Mouse (Mus musculus) stomach, postnatal 0 days (tissue): ENCODE measurements around the gene Rep15. TPM values are rescaled to one million over a fixed set of nuclear protein-coding genes. Genes with fewer than 3 reads are reported as not detected.

Source experiments
- ATAC-seq: fragments of 200-750 bp; cut with Nextera tagmentation; 2 replicates; pipeline ENCODE4 v1.8.0; 2017; ENCODE audit not compliant: low FRiP score, low TSS enrichment
- DNase-seq: peaks from one replicate; pipeline ENCODE4 v3.0.0-alpha.2; 2016; ENCODE audit warnings: low spot score
- H3K27ac ChIP-seq: fragments of 300-500 bp; sonication (generic); replicated peaks from 2 replicates; pipeline ENCODE4 v1.5.1; 2014; ENCODE audit warnings: mild to moderate bottlenecking, control low read depth
- H3K27me3 ChIP-seq: fragments of 300-500 bp; sonication (generic); 2 replicates; pipeline ENCODE4 v1.6.1; 2014; ENCODE audit warnings: low read length; ENCODE audit not compliant: control insufficient read depth, insufficient read depth
- H3K36me3 ChIP-seq: fragments of 300-500 bp; sonication (generic); 2 replicates; pipeline ENCODE4 v1.6.1; 2014; ENCODE audit warnings: low read length, mixed read lengths; ENCODE audit not compliant: control insufficient read depth, insufficient read depth
- H3K4me1 ChIP-seq: fragments of 300-500 bp; sonication (generic); replicated peaks from 2 replicates; pipeline ENCODE4 v1.6.1; 2014; ENCODE audit warnings: antibody characterized with exemption; ENCODE audit not compliant: control insufficient read depth, insufficient read depth
- H3K4me2 ChIP-seq: fragments of 300-500 bp; sonication (generic); replicated peaks from 2 replicates; pipeline ENCODE4 v1.6.1; 2014; ENCODE audit warnings: low read depth, mild to moderate bottlenecking, control low read depth, moderate library complexity
- H3K4me3 ChIP-seq: fragments of 300-500 bp; sonication (generic); 2 replicates; pipeline ENCODE4 v1.5.1; 2014; ENCODE audit warnings: low read depth, low read length, control low read depth
- H3K9ac ChIP-seq: fragments of 300-500 bp; sonication (generic); 2 replicates; pipeline ENCODE4 v1.6.1; 2014; ENCODE audit warnings: mild to moderate bottlenecking, low read length, control low read depth, mixed read lengths
- H3K9me3 ChIP-seq: fragments of 300-500 bp; sonication (generic); 2 replicates; pipeline ENCODE4 v1.6.1; 2016; ENCODE audit warnings: low read length; ENCODE audit not compliant: control insufficient read depth
- CTCF ChIP-seq: IDR thresholded peaks from 2 replicates; pipeline ENCODE4 v1.5.1; 2016; ENCODE audit warnings: antibody characterized with exemption, low read depth, mild to moderate bottlenecking, moderate library complexity
- EP300 ChIP-seq: optimal IDR thresholded peaks from 2 replicates; pipeline ENCODE3; 2016; ENCODE audit warnings: antibody characterized with exemption
- WGBS: fragments of 180-500 bp; shearing (Covaris S2); extraction: QIAGEN DNeasy Blood & Tissue Kit; methylation state at CpG from one replicate; pipeline ENCODE4 v1.1.7; 2014; 5-methylcytosine and 5-hydroxymethylcytosine counted together
- polyA plus RNA-seq: library from polyadenylated mRNA; unstranded; fragments of >200 nt; fragmentation: Nextera tagmentation; extraction: Ambion mirVana; gene quantifications from 2 replicates; pipeline ENCODE4 v1.2.1, GENCODE M21; 2015

The Rep15 gene
- polyA plus RNA-seq, 1 experiment from 2014 or later = 173 TPM

- DNase-seq (no peak), ATAC-seq (no peak)
- TF ChIP-seq EP300 (no peak), CTCF (no peak)
- peaks cover 9% of the 10 kb centered on the region for H3K36me3 ChIP-seq
- H3K9ac ChIP-seq = no peak overlapping the region
- whole genome bisulfite sequencing = 72% methylated on average over 7 of the region's 7 CpGs
- H3K9me3 ChIP-seq = no peaks in the 10 kb centered on the region
- H3K27me3 ChIP-seq = no peaks in the 10 kb centered on the region
- no peaks in the 10 kb centered on the region for H3K4me1 ChIP-seq
- H3K4me2 ChIP-seq = no peak overlapping the region
- no peak overlapping the region for H3K4me3 ChIP-seq
- H3K27ac ChIP-seq = no peak overlapping the region
Measured at GRCm38 (mm10) chr6:147062694-147063093, 30.3 kb downstream of the Rep15 start.

DNA sequence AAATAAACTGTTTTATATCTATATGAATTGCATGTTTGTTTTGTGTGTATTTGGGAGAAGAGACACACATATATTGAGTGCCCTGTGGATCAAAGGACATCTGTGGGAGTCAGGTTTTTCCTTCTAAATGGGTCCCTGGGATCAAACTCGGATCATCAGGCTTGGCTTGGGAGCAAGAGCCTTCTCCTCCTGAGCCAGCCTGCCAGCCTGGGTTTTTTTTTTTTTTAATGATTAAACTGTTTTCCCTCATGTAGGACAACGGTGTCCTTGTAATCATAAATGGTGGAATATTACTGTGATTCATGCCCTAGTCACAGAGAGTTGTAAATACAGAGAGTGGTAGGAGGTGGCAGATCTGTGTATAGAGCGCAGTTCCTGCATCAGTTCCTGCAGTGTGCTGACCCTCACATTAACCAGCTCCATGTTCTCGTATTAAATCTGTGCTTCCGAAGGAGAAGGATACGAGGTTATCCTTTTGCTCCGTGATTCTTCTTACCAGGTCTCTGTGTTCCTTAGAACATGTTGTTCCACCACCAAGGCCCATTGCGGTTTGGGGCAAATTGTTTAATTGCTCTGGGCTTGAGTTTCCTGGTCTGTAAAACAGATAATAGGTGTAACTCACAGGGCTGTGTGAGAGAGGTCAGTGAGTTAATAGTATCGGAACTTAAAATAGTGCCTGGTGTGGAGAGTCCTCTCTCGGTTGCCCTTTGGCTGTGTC, 32.0 kb downstream of the Rep15 start:
- ATAC-seq (no peak), DNase-seq (no peak)
- TF ChIP-seq CTCF (no peak), EP300 (no peak)
- Histone ChIP-seq H3K36me3 (peaks cover 7% of the 10 kb centered on the region), H3K4me1 (no peaks in the 10 kb centered on the region), H3K9ac (no peak overlapping the region), H3K9me3 (no peaks in the 10 kb centered on the region), H3K27ac (no peak overlapping the region), H3K4me2 (no peak overlapping the region), H3K27me3 (no peaks in the 10 kb centered on the region), H3K4me3 (no peak overlapping the region)
- WGBS = 87% methylated on average over 10 of the region's 10 CpGs

DNA sequence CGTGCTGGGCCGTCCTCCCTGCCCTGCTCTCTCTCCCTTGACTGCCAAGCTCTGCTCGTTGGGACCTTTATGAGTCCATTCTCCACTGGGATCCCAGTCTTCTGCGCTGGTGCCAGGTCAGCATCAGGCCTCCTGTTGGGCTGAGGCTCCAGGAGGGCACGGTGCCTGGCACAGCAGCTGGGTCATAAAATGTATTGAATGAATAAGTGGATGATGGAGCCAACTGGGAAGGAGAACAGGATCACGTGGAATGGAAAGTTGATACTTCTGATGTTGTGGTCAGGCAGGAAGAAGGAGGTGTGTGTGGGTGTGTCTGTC, 32.5 kb downstream of the Rep15 start:
- Histone ChIP-seq H3K4me2 (no peak overlapping the region), H3K36me3 (peaks cover 7% of the 10 kb centered on the region), H3K27ac (no peak overlapping the region), H3K27me3 (no peaks in the 10 kb centered on the region), H3K9me3 (no peaks in the 10 kb centered on the region), H3K4me3 (no peak overlapping the region), H3K4me1 (no peaks in the 10 kb centered on the region), H3K9ac (no peak overlapping the region)
- ATAC-seq = no peak
- DNase-seq = no peak
- TF ChIP-seq EP300 = no peak
- no peak for TF ChIP-seq CTCF
- 91% methylated on average over 6 of the region's 6 CpGs for WGBS

DNA sequence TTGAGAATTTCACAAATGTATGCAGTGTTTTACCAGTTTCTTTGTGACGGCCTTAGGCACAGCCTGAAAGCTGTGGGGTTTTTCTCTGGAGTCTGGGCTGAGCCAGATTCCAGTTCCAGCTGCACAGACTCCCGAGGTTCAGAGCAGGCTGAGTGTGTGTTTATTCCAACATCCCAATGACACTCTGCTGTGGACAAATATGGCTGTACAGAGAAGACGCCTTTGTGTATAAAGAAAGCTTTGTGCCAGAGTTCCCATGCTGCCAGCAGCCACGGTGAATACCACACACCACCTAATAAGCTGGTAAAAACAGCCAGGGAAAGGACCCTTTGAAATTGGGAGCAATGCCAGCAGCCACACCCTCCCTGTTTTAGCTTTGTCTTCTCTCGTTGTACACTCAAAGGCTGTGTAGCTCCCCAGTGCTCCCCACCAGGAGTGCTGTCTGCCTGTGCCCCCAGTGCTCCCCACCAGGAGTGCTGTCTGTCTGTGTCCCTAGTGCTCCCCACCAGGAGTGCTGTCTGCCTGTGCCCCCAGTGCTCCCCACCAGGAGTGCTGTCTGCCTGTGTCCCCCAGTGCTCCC, 43.5 kb downstream of the Rep15 start:
- no peak overlapping the region for H3K4me2 ChIP-seq
- peak overlapping the region; percentile 78 for H3K27ac ChIP-seq
- no peaks in the 10 kb centered on the region for H3K36me3 ChIP-seq
- TF ChIP-seq CTCF (peak; percentile 27; the same call in 1 of the 2 replicates), EP300 (no peak)
- no peaks in the 10 kb centered on the region for H3K27me3 ChIP-seq
- no peak overlapping the region for H3K4me3 ChIP-seq
- WGBS = 21% methylated on average over 5 of the region's 5 CpGs
- no peaks in the 10 kb centered on the region for H3K9me3 ChIP-seq
- no peaks in the 10 kb centered on the region for H3K4me1 ChIP-seq
- ATAC-seq (peak; percentile 80; the same call in 1 of the 2 replicates), DNase-seq (no peak)
- H3K9ac ChIP-seq = no peak overlapping the region

DNA sequence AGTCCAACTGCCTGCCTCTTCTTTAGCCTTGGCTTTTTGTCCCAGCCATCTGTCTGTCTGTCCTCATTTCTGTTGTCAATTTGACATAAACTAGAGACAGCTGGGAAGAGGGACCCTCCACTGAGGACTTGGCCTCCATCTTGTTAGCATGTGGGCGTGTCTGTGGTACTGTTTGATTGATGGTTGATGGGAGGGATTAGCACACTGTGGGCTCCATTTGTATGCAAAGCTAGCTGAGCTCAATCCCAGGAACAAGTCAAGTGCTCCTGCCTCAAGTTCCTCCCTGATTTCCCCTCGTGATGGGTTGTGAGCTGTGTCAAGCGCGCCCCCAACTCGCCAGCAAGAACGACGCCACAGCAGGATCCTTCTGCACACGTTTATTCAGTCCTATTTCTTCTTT, 44.5 kb downstream of the Rep15 start:
- TF ChIP-seq CTCF = no peak
- TF ChIP-seq EP300 = no peak
- 80% methylated on average over 8 of the region's 8 CpGs for WGBS
- no peaks in the 10 kb centered on the region for H3K4me1 ChIP-seq
- no peaks in the 10 kb centered on the region for H3K36me3 ChIP-seq
- H3K27ac ChIP-seq = no peak overlapping the region
- ATAC-seq (no peak), DNase-seq (no peak)
- no peak overlapping the region for H3K4me3 ChIP-seq
- no peaks in the 10 kb centered on the region for H3K27me3 ChIP-seq
- H3K9ac ChIP-seq = no peak overlapping the region
- no peaks in the 10 kb centered on the region for H3K9me3 ChIP-seq
- no peak overlapping the region for H3K4me2 ChIP-seq

DNA sequence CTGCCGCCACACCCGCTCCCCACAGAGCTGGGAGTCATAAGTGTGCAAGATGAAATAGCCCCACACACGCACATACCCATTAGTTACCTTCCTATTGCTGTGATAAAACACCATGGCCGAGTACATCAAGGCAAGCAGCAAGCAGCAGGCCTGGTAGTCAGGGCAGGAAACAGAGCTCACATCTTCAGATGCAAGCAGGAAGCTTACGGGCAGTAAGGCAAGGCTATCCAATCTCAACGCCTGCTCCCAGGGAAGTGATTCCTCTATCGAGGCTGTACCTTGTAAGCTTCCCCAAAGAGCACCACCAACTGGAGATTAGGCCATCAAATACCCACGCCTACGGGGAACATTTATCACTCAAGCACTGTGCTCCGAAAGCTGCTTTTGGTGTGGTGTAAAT, 47.5 kb downstream of the Rep15 start:
- WGBS = 90% methylated on average over 10 of the region's 10 CpGs

More for the DNA sequence above, 47.5 kb downstream of the Rep15 start:
- Histone ChIP-seq H3K4me1 (no peaks in the 10 kb centered on the region), H3K4me2 (no peak overlapping the region), H3K9me3 (no peaks in the 10 kb centered on the region), H3K36me3 (no peaks in the 10 kb centered on the region), H3K27me3 (no peaks in the 10 kb centered on the region), H3K9ac (no peak overlapping the region), H3K27ac (no peak overlapping the region), H3K4me3 (no peak overlapping the region)
- TF ChIP-seq EP300 = no peak
- no peak for ATAC-seq
- DNase-seq = no peak

Other genes with a start within 250 kb of the Rep15 start
- gene Arntl2, start 236.5 kb upstream of the Rep15 start, polyA plus RNA-seq = 3.8 and 4.7 TPM in 2 replicates
- gene Smco2, start 182.5 kb upstream of the Rep15 start, polyA plus RNA-seq = not detected in 2 replicates
- gene Ppfibp1, start 144.1 kb upstream of the Rep15 start, polyA plus RNA-seq = 26.1 and 29.8 TPM in 2 replicates
- gene 1700034J05Rik, start 78.2 kb upstream of the Rep15 start, polyA plus RNA-seq = 0.11 TPM in 1 of 2 replicates, not detected in the other
- gene Mrps35, start 10.2 kb downstream of the Rep15 start, polyA plus RNA-seq = 101 and 107 TPM in 2 replicates
- 2.4 and 3.2 TPM in 2 replicates for gene Mansc4, start 54.4 kb downstream of the Rep15 start, polyA plus RNA-seq
- gene Klhl42, start 58.8 kb downstream of the Rep15 start, polyA plus RNA-seq = 4.0 and 4.5 TPM in 2 replicates
- gene Pthlh, start 231.6 kb downstream of the Rep15 start, polyA plus RNA-seq = 4.1 and 5.7 TPM in 2 replicates